Mouse (Mus musculus) heart, adult 2 months (tissue): ENCODE data around the gene Sytl1. TPM values are rescaled to one million over a fixed set of nuclear protein-coding genes. Genes with fewer than 3 reads are reported as not detected.
A peak's percentile ranks its signal among the peaks of the same experiment; 100 is the strongest.

Experiments used
- DNase-seq, 2 experiments: peaks; one replicate each; pipeline ENCODE4 v3.0.0; 2021
- H3K27ac ChIP-seq: fragments of 200-600 bp; 2 replicates; pipeline ENCODE4 v1.8.1; 2022
- H3K27me3 ChIP-seq: fragments of 200-500 bp; 2 replicates; pipeline ENCODE4 v1.6.1; 2012; ENCODE audit warnings: mild to moderate bottlenecking, low read length, inconsistent platforms, mixed read lengths; ENCODE audit not compliant: control insufficient read depth, insufficient read depth
- H3K36me3 ChIP-seq: fragments of 200-500 bp; 2 replicates; pipeline ENCODE4 v1.6.1; 2012; ENCODE audit warnings: low read length, inconsistent platforms; ENCODE audit not compliant: control insufficient read depth, insufficient read depth
- H3K4me1 ChIP-seq: fragments of 200-500 bp; 2 replicates; pipeline ENCODE4 v1.6.1; 2011; ENCODE audit warnings: low read length; ENCODE audit not compliant: control insufficient read depth, insufficient read depth
- H3K4me3 ChIP-seq: fragments of 200-600 bp; 2 replicates; pipeline ENCODE4 v1.8.1; 2022
- H3K79me2 ChIP-seq: fragments of 200-500 bp; replicated peaks from 2 replicates; pipeline ENCODE4 v1.6.1; 2012; ENCODE audit warnings: mild to moderate bottlenecking, inconsistent platforms, low read length, moderate library complexity, mixed read lengths; ENCODE audit not compliant: control insufficient read depth, insufficient read depth
- H3K9ac ChIP-seq: fragments of 200-500 bp; 2 replicates; pipeline ENCODE4 v1.6.1; 2012; ENCODE audit warnings: low read depth, mild to moderate bottlenecking, control low read depth, inconsistent platforms, low read length, mixed read lengths
- CTCF ChIP-seq: fragments of 200-600 bp; IDR thresholded peaks from 2 replicates; pipeline ENCODE4 v1.8.1; 2022; ENCODE audit warnings: antibody characterized with exemption, mild to moderate bottlenecking, moderate library complexity
- EP300 ChIP-seq: fragments of 200-500 bp; IDR thresholded peaks from 2 replicates; pipeline ENCODE4 v1.6.1; 2011; ENCODE audit warnings: low read depth, low read length, control low read depth; ENCODE audit not compliant: insufficient read depth
- POLR2A ChIP-seq: fragments of 200-500 bp; IDR thresholded peaks from 2 replicates; pipeline ENCODE4 v1.6.1; 2011; ENCODE audit warnings: mild to moderate bottlenecking, low read depth, low read length, control low read depth; ENCODE audit not compliant: insufficient read depth
- WGBS: fragments of 180-500 bp; shearing (Covaris S2); methylation state at CpG from one replicate; pipeline ENCODE4 v1.1.7; 2018; 5-methylcytosine and 5-hydroxymethylcytosine counted together
- intact Hi-C: fragments of 180-260 bp; cut with DNase I; formaldehyde crosslinking; loops from one replicate; pipeline ENCODE4 v1.15.1; 2025
- polyA plus RNA-seq: library from polyadenylated mRNA; depleted of rRNA; stranded (reverse); fragments of >200 nt; gene quantifications from 2 replicates; pipeline ENCODE4 v1.2.3, GENCODE M21; 2012
- total RNA-seq, 2 experiments: library from RNA; stranded (reverse); gene quantifications; 2 replicates each; pipeline ENCODE4 v1.2.3; 2021

The Sytl1 gene
- total and polyA plus RNA-seq, 3 experiments: 0.29 to 0.80 (median 0.61) TPM

- peak overlapping the region; percentile 5 for H3K9ac ChIP-seq
- H3K36me3 ChIP-seq: no peaks in the 10 kb centered on the region
- peaks cover 5% of the 10 kb centered on the region for H3K4me1 ChIP-seq
- WGBS: 3% methylated on average over 44 of the region's 44 CpGs
- no peak for TF ChIP-seq EP300
- no peak for TF ChIP-seq POLR2A
- peak; percentile 69 for TF ChIP-seq CTCF
- H3K4me3 ChIP-seq: peak overlapping the region; percentile 61
- no peaks in the 10 kb centered on the region for H3K79me2 ChIP-seq
- no peaks in the 10 kb centered on the region for H3K27me3 ChIP-seq
- peak; percentile 87 to 88 for DNase-seq
- no peak overlapping the region for H3K27ac ChIP-seq
- intact Hi-C loops: loop anchor here (2.0 kb wide), 1 partner anchor 204 kb away; no protein-coding TSS in a partner anchor
Observed at GRCm38 (mm10) chr4:133212562-133213267, 50.2 kb downstream of the Sytl1 start.

- Histone ChIP-seq H3K9ac (peak within 1 kb of the TSS; percentile 52), H3K27me3 (no peaks in the 10 kb centered on the region), H3K27ac (no peak within 1 kb of the TSS), H3K4me1 (peaks cover 5% of the 10 kb centered on the region), H3K4me3 (peak within 1 kb of the TSS; percentile 61), H3K36me3 (no peaks in the 10 kb centered on the region), H3K79me2 (no peaks in the 10 kb centered on the region)
- 6% methylated on average over 52 of the region's 52 CpGs for WGBS
- no peak for DNase-seq
- TF ChIP-seq EP300 (no peak), CTCF (no peak)
- intact Hi-C loops: loop anchor here (2.0 kb wide), 1 partner anchor 203 kb away; no protein-coding TSS in a partner anchor
Observed at GRCm38 (mm10) chr4:133211751-133212561, 51.0 kb downstream of the Sytl1 start, which contains the start of the genes Cd164l2 and Gpr3. Gene Cd164l2 (plus strand): TSS chr4:133212131. Gene Gpr3 (minus strand): TSS chr4:133212536.

GRCm38 (mm10) chr4:133210788-133211390, 52.0 kb downstream of the Sytl1 start:
- Histone ChIP-seq H3K4me3 (no peak overlapping the region), H3K79me2 (no peaks in the 10 kb centered on the region), H3K36me3 (no peaks in the 10 kb centered on the region), H3K27ac (no peak overlapping the region), H3K4me1 (peaks cover 5% of the 10 kb centered on the region), H3K9ac (no peak overlapping the region), H3K27me3 (no peaks in the 10 kb centered on the region)
- no peak for DNase-seq
- intact Hi-C loops: no loop called here
- 96% methylated on average over 19 of the region's 19 CpGs for WGBS
- no peak for TF ChIP-seq EP300
- no peak for TF ChIP-seq POLR2A
- no peak for TF ChIP-seq CTCF

- no peaks in the 10 kb centered on the region for H3K79me2 ChIP-seq
Observed at GRCm38 (mm10) chr4:133210023-133210787, 52.7 kb downstream of the Sytl1 start.

GRCm38 (mm10) chr4:133209366-133209765, 53.5 kb downstream of the Sytl1 start:
- intact Hi-C loops: loop anchor here (2.0 kb wide), 1 partner anchor 41 kb away; no protein-coding TSS in a partner anchor
- no peaks in the 10 kb centered on the region for H3K27me3 ChIP-seq
- no peaks in the 10 kb centered on the region for H3K79me2 ChIP-seq
- peaks cover 5% of the 10 kb centered on the region for H3K4me1 ChIP-seq
- H3K4me3 ChIP-seq: no peak overlapping the region
- peak; percentile 51 to 61 for DNase-seq
- no peak overlapping the region for H3K9ac ChIP-seq
- TF ChIP-seq EP300: peak; percentile 70; the same call in 1 of the 2 replicates
- TF ChIP-seq POLR2A: no peak
- peak; percentile 92 for TF ChIP-seq CTCF
- no peaks in the 10 kb centered on the region for H3K36me3 ChIP-seq
- H3K27ac ChIP-seq: no peak overlapping the region
- WGBS: 5% methylated on average over 11 of the region's 11 CpGs

More at GRCm38 (mm10) chr4:133210023-133210787, 52.7 kb downstream of the Sytl1 start:
- H3K36me3 ChIP-seq: no peaks in the 10 kb centered on the region
- H3K9ac ChIP-seq: no peak overlapping the region
- H3K27me3 ChIP-seq: no peaks in the 10 kb centered on the region
- intact Hi-C loops: no loop called here
- H3K27ac ChIP-seq: no peak overlapping the region
- H3K4me1 ChIP-seq: peaks cover 5% of the 10 kb centered on the region
- no peak for DNase-seq
- no peak for TF ChIP-seq EP300
- no peak for TF ChIP-seq CTCF
- TF ChIP-seq POLR2A: no peak
- WGBS: 91% methylated on average over 24 of the region's 24 CpGs
- no peak overlapping the region for H3K4me3 ChIP-seq
